Mouse (Mus musculus): Measurements from ENCODE around the gene Negr1.

DNA sequence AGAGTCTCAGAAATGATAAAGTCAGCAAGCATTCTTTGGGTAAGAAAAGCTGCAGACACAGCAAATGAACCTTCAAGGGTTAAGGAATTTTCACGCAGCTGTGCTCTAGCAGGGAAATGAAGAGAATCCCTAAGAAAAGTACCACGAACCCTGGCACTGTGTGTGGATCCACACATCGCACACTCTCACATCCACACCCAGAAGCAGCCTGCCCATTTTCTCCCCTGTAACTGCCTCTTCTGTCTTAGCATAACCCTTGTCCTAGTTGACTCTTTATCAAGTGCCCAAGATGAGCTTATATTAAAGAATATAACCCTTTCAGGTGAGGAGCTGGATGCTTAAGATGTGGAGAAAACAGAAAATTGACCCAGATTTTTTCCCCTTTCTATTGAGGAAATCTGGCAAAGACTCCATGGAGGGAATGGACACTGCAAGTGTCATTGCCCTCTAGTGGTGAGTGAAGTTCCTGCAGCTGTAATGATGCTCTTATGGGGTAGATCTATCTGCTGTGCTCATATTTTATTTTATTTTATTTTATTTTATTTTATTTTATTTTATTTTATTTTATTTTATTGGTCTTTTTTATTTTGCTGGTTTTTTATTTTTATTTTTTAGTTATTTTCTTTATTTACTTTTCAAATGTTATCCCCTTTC is 82.2 kb downstream of the Negr1 start:
- TF ChIP-seq EP300 (IDR thresholded peaks at IDR 0.05; ENCODE audit: insufficient read depth, low read depth, low read length): no peak
- no peak for TF ChIP-seq CTCF (IDR thresholded peaks at IDR 0.05; ENCODE audit: low read depth, low read length)
- TF ChIP-seq POLR2A (IDR thresholded peaks at IDR 0.05; ENCODE audit: insufficient read depth, low read length): no peak

Data from ES-Bruce4 (cell line).